8 mouse cellular contexts compared by ENCODE assay signal in genomic region chr7:127935748-127936159, GRCm38 (mm10). TPM values are rescaled to one million over a fixed set of nuclear protein-coding genes. Genes with fewer than 3 reads are reported as not detected.
DNase-seq lines count a peak whose midpoint lies in the region; ATAC-seq lines count a peak whose summit lies in the region.

No protein-coding gene starts in this region.

- H3K9me3 ChIP-seq in heart, embryonic 14.5 days (ENCODE audit: control insufficient read depth, low read length): no peaks in the 10 kb centered on the region
- H3K9me3 ChIP-seq in hindbrain, embryonic 13.5 days: no peaks in the 10 kb centered on the region
- no peaks in the 10 kb centered on the region for H3K9me3 ChIP-seq in midbrain, embryonic 10.5 days (replicated peaks)

- H3K36me3 ChIP-seq in heart, embryonic 14.5 days (ENCODE audit: control insufficient read depth, insufficient read depth, low read length): no peaks in the 10 kb centered on the region
- H3K36me3 ChIP-seq in hindbrain, embryonic 13.5 days: no peaks in the 10 kb centered on the region
- H3K36me3 ChIP-seq in midbrain, embryonic 10.5 days: no peaks in the 10 kb centered on the region

- H3K27me3 ChIP-seq in heart, embryonic 14.5 days (ENCODE audit: control insufficient read depth, insufficient read depth, low read length): no peaks in the 10 kb centered on the region
- H3K27me3 ChIP-seq in hindbrain, embryonic 13.5 days: peaks cover 12% of the 10 kb centered on the region
- H3K27me3 ChIP-seq in midbrain, embryonic 10.5 days (ENCODE audit: low read depth, poor library complexity, severe bottlenecking): peaks cover 6% of the 10 kb centered on the region

- peak overlapping the region in 1 of 2 experiments; percentile 39; a peak in 1 of 4 replicates for H3K27ac ChIP-seq in heart, embryonic 14.5 days (replicated peaks in 1 of 2; ENCODE audit: control insufficient read depth in 1 of 2, insufficient read depth in 1 of 2, low read depth in 2 of 2, low read length in 2 of 2)
- H3K27ac ChIP-seq in hindbrain, embryonic 13.5 days: peak overlapping the region; percentile 83
- H3K27ac ChIP-seq in midbrain, embryonic 10.5 days (replicated peaks): peak overlapping the region; percentile 87

- H3K9ac ChIP-seq in heart, embryonic 14.5 days (ENCODE audit: low read length): peak overlapping the region; percentile 79
- peak overlapping the region; percentile 84 for H3K9ac ChIP-seq in hindbrain, embryonic 13.5 days

- H3K4me3 ChIP-seq in heart, embryonic 14.5 days (ENCODE audit: control insufficient read depth in 1 of 2, insufficient read depth in 1 of 2, low read depth in 1 of 2, low read length in 2 of 2): peak overlapping the region; percentile 56 to 60
- H3K4me3 ChIP-seq in hindbrain, embryonic 13.5 days: peak overlapping the region; percentile 74
- H3K4me3 ChIP-seq in midbrain, embryonic 10.5 days: peak overlapping the region; percentile 70

- H3K4me2 ChIP-seq in heart, embryonic 14.5 days (ENCODE audit: low read length): peak overlapping the region; percentile 77
- H3K4me2 ChIP-seq in hindbrain, embryonic 13.5 days: peak overlapping the region; percentile 80

- peak; percentile 42 for ATAC-seq in heart, embryonic 14.5 days (ENCODE audit: insufficient number of reproducible peaks, insufficient read depth, low FRiP score, low read depth)
- peak; percentile 76 for ATAC-seq in hindbrain, embryonic 13.5 days (ENCODE audit: low FRiP score)

- under 1% methylated on average over 37 of the region's 38 CpGs for WGBS in heart, embryonic 14.5 days
- under 1% methylated on average over 35 of the region's 38 CpGs for WGBS in hindbrain, embryonic 13.5 days
- under 1% methylated on average over 38 of the region's 38 CpGs for WGBS in midbrain, embryonic 10.5 days

- intact Hi-C loops in heart, postnatal 36 days (cut with DNase I): loop anchor here (1.0 to 2.0 kb wide), 2 partner anchors 31 to 135 kb away; partner anchors contain the start of genes Fus and Hsd3b7

- no peak for DNase-seq in heart, postnatal 36 days
- peak; percentile 74 for DNase-seq in ZHBTc4 (ENCODE audit: low read depth, low spot score)
- no peak for DNase-seq in midbrain, embryonic 10.5 days (ENCODE audit: low spot score)
- no peak for DNase-seq in T-cell, adult 2 months (ENCODE audit: low spot score)
- DNase-seq in cerebellum, postnatal 25 days: no peak
- no peak for DNase-seq in gastrocnemius, postnatal 25 days

- peaks cover 13 to 14% of the 10 kb centered on the region in 2 experiments; a peak in 3 of 4 replicates for H3K4me1 ChIP-seq in heart, embryonic 14.5 days (ENCODE audit: control insufficient read depth in 2 of 2, insufficient read depth in 2 of 2, low read length in 2 of 2)
- H3K4me1 ChIP-seq in hindbrain, embryonic 13.5 days (replicated peaks): peaks cover 19% of the 10 kb centered on the region
- peaks cover 52% of the 10 kb centered on the region for H3K4me1 ChIP-seq in midbrain, embryonic 10.5 days

RNA-seq across cellular contexts. Expression of gene Prss8, which starts 5.8 kb away (rescaled TPM):
- 0.23 and 0.62 TPM in 2 replicates for polyA plus RNA-seq in heart, embryonic 14.5 days (2014; fragmentation: Nextera tagmentation; extraction: Ambion mirVana)
- not detected for total RNA-seq in heart, postnatal 36 days (2021)
- polyA plus RNA-seq in hindbrain, embryonic 13.5 days (2015; fragmentation: Nextera tagmentation; extraction: Ambion mirVana): 0.26 and 0.30 TPM in 2 replicates
- polyA plus RNA-seq in midbrain, embryonic 10.5 days (2016; fragmentation: Nextera tagmentation; extraction: Ambion mirVana): 1.6 and 2.1 TPM in 2 replicates
- total RNA-seq in gastrocnemius, postnatal 25 days (2021): not detected

RNA-seq across cellular contexts. Expression of gene Prss36, which starts 10.8 kb away (rescaled TPM):
- 9.2 and 10.1 TPM in 2 replicates for polyA plus RNA-seq in heart, embryonic 14.5 days (2014; fragmentation: Nextera tagmentation; extraction: Ambion mirVana)
- total RNA-seq in heart, postnatal 36 days (2021): 1 to 10 TPM; 7.9 to 8.1 TPM
- polyA plus RNA-seq in hindbrain, embryonic 13.5 days (2015; fragmentation: Nextera tagmentation; extraction: Ambion mirVana): 11.8 and 13.3 TPM in 2 replicates
- polyA plus RNA-seq in midbrain, embryonic 10.5 days (2016; fragmentation: Nextera tagmentation; extraction: Ambion mirVana): 11.0 and 13.0 TPM in 2 replicates
- 1 to 10 TPM; 4.4 to 6.1 TPM for total RNA-seq in gastrocnemius, postnatal 25 days (2021)

RNA-seq across cellular contexts. Expression of gene Kat8, which starts 23.4 kb away (rescaled TPM):
- polyA plus RNA-seq in heart, embryonic 14.5 days (2014; fragmentation: Nextera tagmentation; extraction: Ambion mirVana): 28.3 and 28.7 TPM in 2 replicates
- 10 to 100 TPM; 13.8 to 16.1 TPM for total RNA-seq in heart, postnatal 36 days (2021)
- polyA plus RNA-seq in hindbrain, embryonic 13.5 days (2015; fragmentation: Nextera tagmentation; extraction: Ambion mirVana): 47.1 and 50.9 TPM in 2 replicates
- 51.1 and 52.4 TPM in 2 replicates for polyA plus RNA-seq in midbrain, embryonic 10.5 days (2016; fragmentation: Nextera tagmentation; extraction: Ambion mirVana)
- total RNA-seq in gastrocnemius, postnatal 25 days (2021): 10 to 100 TPM; 19.9 to 20.0 TPM

RNA-seq across cellular contexts. Expression of gene Fus, which starts 31.5 kb away (rescaled TPM):
- polyA plus RNA-seq in heart, embryonic 14.5 days (2014; fragmentation: Nextera tagmentation; extraction: Ambion mirVana): 40.6 and 41.0 TPM in 2 replicates
- 100 to 1,000 TPM; 154 to 216 TPM for total RNA-seq in heart, postnatal 36 days (2021)
- polyA plus RNA-seq in hindbrain, embryonic 13.5 days (2015; fragmentation: Nextera tagmentation; extraction: Ambion mirVana): 397 and 402 TPM in 2 replicates
- 336 and 358 TPM in 2 replicates for polyA plus RNA-seq in midbrain, embryonic 10.5 days (2016; fragmentation: Nextera tagmentation; extraction: Ambion mirVana)
- total RNA-seq in gastrocnemius, postnatal 25 days (2021): 10 to 100 TPM; 76.2 to 78.4 TPM

RNA-seq across cellular contexts. Expression of gene Bckdk, which starts 31.9 kb away (rescaled TPM):
- polyA plus RNA-seq in heart, embryonic 14.5 days (2014; fragmentation: Nextera tagmentation; extraction: Ambion mirVana): 167 and 178 TPM in 2 replicates
- 100 to 1,000 TPM; 113 to 120 TPM for total RNA-seq in heart, postnatal 36 days (2021)
- polyA plus RNA-seq in hindbrain, embryonic 13.5 days (2015; fragmentation: Nextera tagmentation; extraction: Ambion mirVana): 59.7 and 66.8 TPM in 2 replicates
- 128 and 130 TPM in 2 replicates for polyA plus RNA-seq in midbrain, embryonic 10.5 days (2016; fragmentation: Nextera tagmentation; extraction: Ambion mirVana)
- total RNA-seq in gastrocnemius, postnatal 25 days (2021): 100 to 1,000 TPM; 142 to 143 TPM
